Mouse (Mus musculus) adrenal gland, postnatal 4 days (tissue): ENCODE data around the gene Epha3. TPM values are rescaled to one million over a fixed set of nuclear protein-coding genes. Genes with fewer than 3 reads are reported as not detected.
A peak's percentile ranks its signal among the peaks of the same experiment; 100 is the strongest.

Source experiments
- DNase-seq, 2 experiments: peaks; one replicate each; pipeline ENCODE4 v3.0.0; 2021 to 2022; ENCODE audit warnings: low spot score in 2 of 2, mixed read lengths in 2 of 2
- long read RNA-seq, 2 experiments: library from polyadenylated mRNA; stranded (forward); transcript quantifications; one replicate each; pipeline ENCODE4 v2.0.0; 2021
- total RNA-seq, 2 experiments: library from RNA; stranded (reverse); gene quantifications; 2 replicates each; pipeline ENCODE4 v1.2.3; 2021

The Epha3 gene
- total RNA-seq = 1 to 10 TPM; 8.8 to 8.9 TPM
- long read RNA-seq, experiment 1 = 0 reads
- long read RNA-seq, experiment 2, full-length matches to known transcripts = 2 of 5 reads
- long read RNA-seq, experiment 2, partial matches to known transcripts = 1 of 5 reads
- long read RNA-seq, experiment 2, other reads (novel, unspliced or antisense) = 2 of 5 reads

GRCm38 (mm10) chr16:63863913-63864330 lies at the start of gene Epha3:
Epha3 (minus strand) TSS chr16:63864175.
- DNase-seq = peak; percentile 12 to 14

GRCm38 (mm10) chr16:63903425-63903824 lies 39.5 kb upstream of the Epha3 start:
- no peak for DNase-seq

- DNase-seq = no peak
Measured at GRCm38 (mm10) chr16:63881190-63881589, 17.2 kb upstream of the Epha3 start.

- no peak for DNase-seq
Measured at GRCm38 (mm10) chr16:63872313-63872712, 8.3 kb upstream of the Epha3 start.

GRCm38 (mm10) chr16:63864463-63864976 lies 545 bp upstream of the Epha3 start:
- DNase-seq = no peak

- no peak for DNase-seq
Measured at GRCm38 (mm10) chr16:63863181-63863580, 794 bp downstream of the Epha3 start.

DNA sequence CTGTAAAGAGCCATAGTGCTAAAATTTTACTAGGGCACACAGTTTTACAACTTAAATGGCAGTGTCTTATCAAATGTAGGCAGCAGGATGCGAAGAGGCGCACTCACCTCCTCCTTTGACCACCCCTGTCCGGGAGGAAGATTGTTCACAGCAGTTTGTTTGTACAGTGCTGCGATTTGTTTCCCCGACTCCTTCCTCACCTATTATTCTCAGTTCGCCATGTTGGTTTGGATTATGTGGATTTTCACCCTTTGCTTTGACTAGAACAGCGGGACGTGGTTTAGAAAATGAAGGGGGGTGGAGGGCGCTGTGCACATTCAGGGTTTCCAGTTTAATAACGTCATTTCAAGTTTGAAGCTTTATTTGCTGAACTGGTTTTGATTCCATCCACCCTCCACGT lies 6.4 kb downstream of the Epha3 start:
- DNase-seq = no peak

DNA sequence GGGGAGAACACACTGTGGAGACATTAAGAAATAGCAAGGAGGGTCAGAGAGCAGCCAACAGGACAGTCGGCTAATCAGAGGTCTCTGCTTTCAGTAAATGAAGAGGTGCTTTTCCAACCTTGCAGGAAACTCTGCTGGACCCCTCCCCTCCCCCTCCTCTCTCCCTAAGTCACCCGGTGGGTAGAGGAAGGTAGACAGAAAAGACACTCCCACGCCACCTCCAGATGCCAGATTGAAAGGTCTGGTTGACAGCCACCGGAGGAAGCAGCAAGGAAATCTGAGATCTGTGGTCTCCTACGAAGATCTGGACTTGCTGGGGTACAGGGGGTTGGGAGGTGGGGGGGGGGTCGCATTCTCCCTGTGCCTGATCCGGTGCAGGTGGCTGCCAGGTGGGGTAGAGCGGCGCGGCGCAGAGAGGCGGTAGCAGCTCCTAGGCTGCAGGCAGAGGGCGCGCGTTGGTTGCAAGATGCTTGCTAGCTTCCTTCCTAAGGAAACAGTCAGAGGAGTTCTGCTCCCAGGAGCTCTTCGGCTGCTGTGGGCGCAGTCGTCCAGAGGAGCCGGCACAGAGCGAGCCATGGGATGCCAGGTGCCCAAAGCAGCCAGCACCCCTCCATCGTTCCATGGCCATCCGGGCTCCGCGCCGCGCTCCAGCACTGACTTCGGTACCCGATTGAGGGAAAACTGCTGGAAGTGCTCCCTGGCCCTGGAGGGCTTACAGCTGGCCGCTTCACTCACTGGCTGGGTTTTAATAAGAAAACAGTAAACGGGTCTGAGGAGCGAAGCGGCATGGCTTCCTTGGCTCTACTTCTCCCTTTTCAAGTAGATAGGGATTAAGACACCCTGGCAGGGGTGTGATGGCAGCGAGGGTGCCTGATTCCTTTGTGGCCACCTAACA lies 7.1 kb downstream of the Epha3 start:
- peak; percentile 2 to 13 for DNase-seq

- DNase-seq = no peak
Measured at GRCm38 (mm10) chr16:63850297-63850696, 13.7 kb downstream of the Epha3 start.

DNA sequence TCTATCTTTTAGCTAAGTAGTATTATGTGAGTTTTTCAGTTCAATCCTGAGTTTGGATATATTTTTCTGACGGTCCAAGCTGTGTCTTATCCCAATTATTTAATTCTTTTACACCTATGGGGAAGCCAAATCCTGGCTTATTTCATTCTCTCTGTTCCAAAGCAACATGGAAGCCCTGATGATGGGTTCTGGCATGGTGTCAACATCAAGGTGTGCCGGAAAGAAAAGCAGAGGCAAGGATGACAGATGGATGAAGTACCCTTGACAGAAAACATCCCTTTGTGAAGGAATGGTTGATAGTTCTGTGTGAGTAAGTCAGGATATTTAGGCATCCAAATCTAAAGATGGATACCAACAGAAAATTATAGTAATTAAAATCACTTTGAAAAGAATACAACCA lies 21.1 kb downstream of the Epha3 start:
- DNase-seq = no peak

- no peak for DNase-seq
Measured at GRCm38 (mm10) chr16:63837466-63837865, 26.5 kb downstream of the Epha3 start.

- DNase-seq = no peak
Measured at GRCm38 (mm10) chr16:63821164-63821563, 42.8 kb downstream of the Epha3 start.

- DNase-seq = no peak
Measured at GRCm38 (mm10) chr16:63817606-63818005, 46.4 kb downstream of the Epha3 start.

GRCm38 (mm10) chr16:63816672-63817071 lies 47.3 kb downstream of the Epha3 start:
- no peak for DNase-seq

GRCm38 (mm10) chr16:63809871-63810270 lies 54.1 kb downstream of the Epha3 start:
- no peak for DNase-seq

DNA sequence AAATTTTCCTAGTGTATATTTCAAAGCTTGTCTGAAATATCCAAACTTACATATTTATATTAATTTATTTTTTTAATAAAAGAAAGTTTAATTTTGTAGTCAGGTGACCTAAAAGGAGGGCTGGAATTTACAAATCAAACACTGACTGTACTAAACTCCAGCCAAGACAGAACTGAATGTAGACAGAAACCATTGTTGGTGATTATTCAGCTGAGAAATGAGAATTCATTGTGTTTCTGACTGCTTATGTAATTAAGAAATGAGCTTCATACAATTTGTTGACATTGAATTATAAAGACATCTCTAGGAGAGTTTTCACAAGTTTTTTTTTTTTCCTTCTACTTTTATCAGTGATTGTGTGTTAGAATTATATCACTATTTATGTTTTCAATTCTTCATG lies 55.0 kb downstream of the Epha3 start:
- no peak for DNase-seq

DNA sequence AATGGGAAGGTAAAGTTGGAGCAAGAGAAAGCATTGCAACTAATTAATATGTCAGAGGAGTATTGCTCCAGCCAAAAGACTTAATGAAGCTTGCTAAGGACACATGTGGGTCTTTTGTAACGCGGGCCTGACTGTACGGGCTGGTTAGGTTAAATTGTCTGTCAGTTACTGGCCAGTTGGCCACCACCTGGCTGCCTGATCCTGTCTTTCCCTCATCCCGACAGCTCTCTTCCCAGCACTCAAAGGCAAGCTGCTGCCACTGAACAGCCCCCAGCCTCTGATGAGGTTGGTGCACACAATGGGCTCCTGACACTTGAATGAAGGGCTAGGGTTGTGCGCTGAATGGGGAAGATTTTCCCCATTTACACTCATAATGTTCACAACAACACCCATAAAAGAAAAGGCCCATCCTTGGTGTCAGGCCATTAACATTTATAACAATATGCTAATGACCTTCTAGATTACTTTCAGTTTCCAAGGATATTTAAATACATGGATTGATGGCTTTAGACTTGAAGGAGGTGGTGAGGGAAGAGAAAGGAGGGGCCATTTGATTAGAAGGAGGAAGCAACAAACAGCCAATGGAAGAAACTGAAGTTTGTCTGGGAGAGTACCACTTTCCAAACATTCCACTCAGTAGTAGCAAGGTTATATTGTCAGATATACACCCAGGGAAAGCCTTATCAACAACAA lies 57.4 kb downstream of the Epha3 start:
- no peak for DNase-seq

- DNase-seq = no peak
Measured at GRCm38 (mm10) chr16:63806025-63806424, 58.0 kb downstream of the Epha3 start.

DNA sequence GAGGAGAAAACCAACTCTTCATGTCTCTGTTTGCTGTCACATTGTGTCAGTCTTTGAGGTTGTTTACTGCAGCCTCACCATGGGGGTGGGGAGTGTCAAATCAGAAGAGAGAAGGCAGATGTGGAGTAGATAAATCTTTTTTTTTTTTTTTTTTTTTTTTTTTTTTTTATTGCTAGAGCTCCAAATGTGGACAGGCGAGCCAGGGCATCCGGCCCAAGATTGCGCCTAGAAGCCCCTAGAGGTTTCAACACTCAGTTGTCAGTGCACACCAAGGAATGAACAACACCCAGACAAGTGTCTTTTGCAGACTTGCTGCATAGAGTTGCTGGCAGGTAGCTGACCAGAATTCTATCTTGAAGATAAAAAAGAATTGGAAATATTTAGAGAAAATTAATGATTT lies 62.5 kb downstream of the Epha3 start:
- DNase-seq = no peak

- no peak for DNase-seq
Measured at GRCm38 (mm10) chr16:63798341-63798740, 65.6 kb downstream of the Epha3 start.

DNA sequence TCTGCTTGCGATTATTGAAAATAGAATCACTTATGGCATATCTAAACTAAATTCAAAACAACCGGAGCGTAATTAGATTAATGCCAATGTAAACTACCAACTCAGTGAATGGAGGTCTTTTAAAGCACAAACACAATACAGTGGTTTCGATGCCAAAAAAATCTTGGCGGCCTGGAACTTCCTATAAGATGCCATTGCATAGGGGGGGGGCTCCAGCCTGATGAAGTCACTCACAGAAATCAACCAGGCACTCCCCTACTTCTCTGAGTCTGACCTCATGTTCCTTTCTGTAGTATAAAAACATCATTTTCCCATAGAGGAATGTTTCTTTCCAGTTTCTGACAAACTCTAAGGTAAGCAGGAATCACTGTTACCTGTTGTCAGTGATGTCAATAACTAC lies 69.7 kb downstream of the Epha3 start:
- DNase-seq = no peak

DNA sequence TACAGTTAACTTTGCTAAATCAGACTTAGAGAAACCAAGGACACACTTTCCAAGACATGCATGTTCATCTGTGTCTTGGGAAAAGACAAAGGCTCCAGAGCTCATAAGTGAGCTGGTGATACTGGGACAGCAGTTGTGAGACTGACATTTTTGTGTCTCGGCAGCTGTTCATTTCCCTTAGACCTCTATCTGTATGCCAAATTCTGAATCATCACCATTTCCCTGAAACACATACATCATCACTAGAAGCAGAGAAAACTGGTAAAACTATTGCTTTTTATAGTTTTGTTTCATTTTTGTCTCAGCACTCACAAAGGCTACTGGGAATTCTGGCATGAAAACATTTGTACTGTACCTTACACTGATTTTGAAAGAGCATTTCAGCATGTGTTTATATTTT lies 70.2 kb downstream of the Epha3 start:
- no peak for DNase-seq
